Mouse (Mus musculus) activated CD4-positive, CD25-positive, alpha-beta regulatory T cell, adult 9 weeks (primary cell): ENCODE measurements around the gene Zfp426. TPM values are rescaled to one million over a fixed set of nuclear protein-coding genes. Genes with fewer than 3 reads are reported as not detected.

Source experiments
- polyA plus RNA-seq: library from polyadenylated mRNA; unstranded; fragments of 100-300 nt; shearing (Covaris generic); gene quantifications from one replicate; pipeline ENCODE4 v1.2.1, GENCODE M21; 2017

Zfp426 gene
- polyA plus RNA-seq, result 30.7 TPM

GRCm38 (mm10) chr9:20492527-20493233 lies at the start of gene Zfp426:
TSS of gene Zfp426 (minus strand) at chr9:20492746.

GRCm38 (mm10) chr9:20521306-20521957 lies 28.9 kb upstream of the Zfp426 start, which contains the start of gene Zfp266:
TSS of gene Zfp266 (minus strand) at chr9:20521417.

GRCm38 (mm10) chr9:20459377-20460317 lies 32.9 kb downstream of the Zfp426 start, which contains the start of gene Zfp26:
TSS of gene Zfp26 (minus strand) at chr9:20460162.

Other genes with a start within 250 kb of the Zfp426 start
- not detected for gene Olfr39, start 210.4 kb downstream of the Zfp426 start, polyA plus RNA-seq
- gene Olfr873, start 194.2 kb downstream of the Zfp426 start, polyA plus RNA-seq, result not detected
- not detected for gene Olfr18, start 156.7 kb downstream of the Zfp426 start, polyA plus RNA-seq
- 30.6 TPM for gene Zfp560, start 107.6 kb downstream of the Zfp426 start, polyA plus RNA-seq
- 34.8 TPM for gene Zfp26, start 32.6 kb downstream of the Zfp426 start, polyA plus RNA-seq
- 35.0 TPM for gene Zfp266, start 28.7 kb upstream of the Zfp426 start, polyA plus RNA-seq
- 17.5 TPM for gene Zfp846, start 88.5 kb upstream of the Zfp426 start, polyA plus RNA-seq
- gene Ubl5, start 150.1 kb upstream of the Zfp426 start, polyA plus RNA-seq, result 433 TPM
- gene Fbxl12, start 152.0 kb upstream of the Zfp426 start, polyA plus RNA-seq, result 58.8 TPM
- gene Pin1, start 159.3 kb upstream of the Zfp426 start, polyA plus RNA-seq, result 28.6 TPM